Mouse (Mus musculus) 3T3-L1 (cell line): ENCODE measurements at regions not wholly inside any gene's neighbourhood (a gene's known extent, or its start where the extent isn't known, plus 50 kb on each side); places are given as distances from the start of the nearest gene placed in this dataset.

Source experiments
- DNase-seq: peaks from one replicate; pipeline ENCODE4 v3.0.0-alpha.2; 2015; ENCODE audit warnings: low read depth, low spot score

- no peak for DNase-seq
These were observed 118.9 kb upstream of the 1700064H15Rik start for GRCm38 (mm10) chr3:19747361-19747760.

GRCm38 (mm10) chr3:19751946-19752345 lies 123.5 kb upstream of the 1700064H15Rik start:
- no peak for DNase-seq

DNA sequence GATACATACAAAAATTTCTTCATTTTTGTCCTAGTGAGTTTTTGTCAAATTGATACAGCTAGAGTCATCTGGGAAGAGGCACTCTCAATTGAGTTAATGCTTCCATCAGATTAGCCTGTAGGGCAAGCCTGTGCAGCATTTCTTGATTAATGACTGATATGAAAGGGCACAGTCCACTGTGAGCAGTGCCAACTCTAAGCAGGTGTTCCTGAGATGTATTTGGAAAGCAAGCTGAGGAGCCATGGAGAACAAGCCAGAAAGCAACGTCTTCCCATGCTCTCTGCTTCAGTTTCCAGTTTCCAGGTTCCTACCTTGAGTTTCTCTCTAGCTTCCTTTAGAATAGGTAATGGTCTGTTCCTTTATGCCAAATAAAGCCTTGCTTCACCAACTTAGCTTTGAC lies 125.5 kb upstream of the 1700064H15Rik start:
- DNase-seq = no peak

- DNase-seq = no peak
These were observed 126.2 kb upstream of the 1700064H15Rik start for GRCm38 (mm10) chr3:19754636-19755035.

DNA sequence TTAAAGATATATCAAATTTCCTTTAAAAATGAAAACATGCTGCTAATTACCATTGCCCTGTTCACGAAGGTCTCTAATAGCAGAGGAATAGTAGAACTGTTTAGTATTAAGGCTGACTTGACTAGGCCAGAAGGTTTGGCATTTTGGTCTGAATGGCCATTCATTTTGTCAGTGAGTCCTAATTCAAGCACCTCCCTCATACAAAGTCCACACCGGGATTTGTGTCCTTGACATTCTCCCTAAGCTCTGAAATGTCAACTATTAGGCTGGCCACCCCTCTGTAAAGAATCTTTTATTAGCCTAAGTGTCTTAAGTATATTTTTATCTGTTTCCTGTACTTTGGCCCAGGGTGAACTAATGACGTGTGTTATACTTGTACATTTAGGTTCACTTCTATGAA lies 126.7 kb upstream of the 1700064H15Rik start:
- no peak for DNase-seq

GRCm38 (mm10) chr3:19798543-19799106 lies 158.2 kb upstream of the Cp start:
- no peak for DNase-seq

DNA sequence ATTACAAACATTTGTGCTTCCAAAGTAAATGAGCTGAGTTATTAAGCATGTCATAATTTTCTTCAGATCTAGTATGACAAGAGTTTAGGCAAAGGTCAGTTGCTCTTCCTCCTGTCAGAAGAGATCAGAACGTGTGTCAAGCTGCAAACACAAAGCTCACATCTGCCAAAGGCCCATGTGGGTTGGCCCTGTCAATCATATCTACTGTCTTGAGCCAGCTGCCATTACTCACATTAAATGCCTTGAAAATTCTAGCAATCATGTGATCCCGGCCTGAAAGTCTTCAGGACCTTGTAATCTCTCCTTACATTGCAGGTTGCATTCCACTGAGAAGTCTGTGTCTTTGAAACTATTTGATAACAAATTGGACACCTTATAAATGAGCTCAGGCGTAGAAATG lies 146.8 kb upstream of the Cp start:
- DNase-seq = peak; percentile 13

GRCm38 (mm10) chr3:19824904-19825303 lies 131.9 kb upstream of the Cp start:
- DNase-seq = no peak

- no peak for DNase-seq
These were observed 128.2 kb upstream of the Cp start for GRCm38 (mm10) chr3:19828518-19829246.

- DNase-seq = no peak
These were observed 127.1 kb upstream of the Cp start for GRCm38 (mm10) chr3:19829752-19830151.

DNA sequence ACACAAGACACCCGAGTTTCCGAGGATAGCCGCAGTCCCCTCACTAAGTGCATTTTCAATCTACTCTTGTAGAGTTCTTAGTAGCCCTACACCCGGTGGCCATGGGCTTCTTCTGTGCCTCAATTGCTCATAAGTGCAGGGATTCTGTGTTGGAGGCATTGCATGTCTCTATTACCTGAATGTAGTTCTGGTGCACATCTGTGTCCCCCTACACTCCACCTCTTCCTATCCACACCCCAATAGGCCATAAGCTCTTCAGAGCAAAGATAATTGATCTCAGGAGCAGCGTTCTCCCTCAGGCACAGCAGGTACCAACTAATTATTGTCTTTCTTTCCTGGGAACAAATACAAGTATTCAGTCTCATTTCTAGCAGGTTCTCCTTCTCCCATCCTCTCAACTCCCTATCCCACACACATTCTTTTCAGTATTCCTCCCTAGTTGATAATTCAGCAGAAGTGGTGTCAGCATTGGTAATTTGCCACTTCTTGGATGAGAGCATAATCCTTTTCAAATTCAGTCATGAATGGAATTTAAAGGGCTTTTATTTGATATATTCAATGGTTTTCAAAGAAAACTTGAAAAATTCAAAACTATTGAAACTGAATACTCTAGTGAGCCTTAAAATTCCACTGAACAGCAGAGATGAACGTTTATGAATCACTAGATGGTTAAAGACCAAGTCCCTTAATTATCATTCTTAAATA lies 108.7 kb upstream of the Cp start:
- no peak for DNase-seq

DNA sequence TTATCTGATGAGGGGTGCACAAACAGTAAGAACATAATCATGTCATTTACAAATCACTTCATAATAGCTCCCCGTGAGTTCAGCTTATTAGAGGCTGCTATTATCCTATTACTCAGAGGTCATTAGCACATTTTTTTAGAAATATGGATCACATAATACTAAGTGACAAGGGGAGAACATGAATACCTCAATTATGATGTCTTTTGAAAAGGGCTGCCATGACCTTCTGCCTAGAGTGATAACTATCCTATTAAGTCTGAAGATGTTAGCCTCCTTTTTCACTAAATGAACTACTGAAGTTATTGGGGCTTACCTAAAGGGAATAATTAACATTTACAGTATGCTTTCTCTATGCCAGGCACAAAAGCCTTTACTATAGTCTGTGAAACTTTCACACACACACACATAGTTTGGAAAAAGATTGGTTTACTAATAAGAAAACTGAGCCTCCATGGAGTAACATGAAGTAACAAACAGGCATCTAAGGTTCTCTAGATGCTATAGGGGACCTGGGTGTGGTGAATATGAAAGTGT lies 108.1 kb upstream of the Cp start:
- no peak for DNase-seq

DNA sequence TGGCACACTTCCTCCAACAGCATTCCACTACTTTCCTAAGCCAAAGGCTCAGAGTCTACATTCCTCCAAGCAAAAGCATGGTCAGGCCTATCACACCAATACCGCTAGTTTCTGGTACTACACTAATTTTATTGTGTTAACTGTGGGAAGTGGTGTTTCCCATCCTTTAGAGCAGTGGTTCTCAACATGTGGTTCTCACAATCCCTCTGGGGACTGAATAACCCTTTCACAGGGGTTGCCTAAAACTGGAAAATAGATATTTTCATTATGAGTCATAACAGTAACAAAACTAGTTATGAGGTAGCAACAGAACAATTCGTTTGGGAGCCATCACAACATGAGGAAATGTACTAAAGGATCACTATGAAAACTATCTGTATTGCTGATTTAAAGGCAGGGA lies 74.2 kb upstream of the Cp start:
- DNase-seq = peak; percentile 91

GRCm38 (mm10) chr3:19888405-19888804 lies 68.4 kb upstream of the Cp start:
- peak; percentile 57 for DNase-seq

DNA sequence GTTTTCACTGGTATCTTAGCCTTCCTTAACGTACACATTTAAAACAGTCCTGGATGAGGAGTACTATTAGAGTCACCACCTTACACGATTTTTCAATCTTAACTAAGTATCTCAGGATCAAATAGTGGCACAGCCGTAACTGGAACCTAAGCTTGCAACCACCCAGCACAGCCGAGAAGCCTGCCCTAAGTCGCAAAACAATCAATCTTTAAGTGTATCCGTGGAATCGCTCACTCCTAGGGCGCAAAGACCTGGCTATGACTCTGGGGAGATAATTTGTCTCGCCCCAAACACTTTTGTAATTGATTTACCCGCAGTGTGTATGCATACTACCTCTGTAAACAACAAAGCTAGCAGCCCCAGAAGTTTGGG lies 62.6 kb upstream of the Cp start:
- no peak for DNase-seq

GRCm38 (mm10) chr3:19894630-19895578 lies 62.0 kb upstream of the Cp start:
- DNase-seq = peak; percentile 98

GRCm38 (mm10) chr3:19895755-19896154 lies 61.1 kb upstream of the Cp start:
- DNase-seq = no peak

- no peak for DNase-seq
These were observed 59.7 kb upstream of the Cp start for GRCm38 (mm10) chr3:19897140-19897539.

GRCm38 (mm10) chr3:19902226-19902625 lies 54.6 kb upstream of the Cp start:
- DNase-seq = no peak

DNA sequence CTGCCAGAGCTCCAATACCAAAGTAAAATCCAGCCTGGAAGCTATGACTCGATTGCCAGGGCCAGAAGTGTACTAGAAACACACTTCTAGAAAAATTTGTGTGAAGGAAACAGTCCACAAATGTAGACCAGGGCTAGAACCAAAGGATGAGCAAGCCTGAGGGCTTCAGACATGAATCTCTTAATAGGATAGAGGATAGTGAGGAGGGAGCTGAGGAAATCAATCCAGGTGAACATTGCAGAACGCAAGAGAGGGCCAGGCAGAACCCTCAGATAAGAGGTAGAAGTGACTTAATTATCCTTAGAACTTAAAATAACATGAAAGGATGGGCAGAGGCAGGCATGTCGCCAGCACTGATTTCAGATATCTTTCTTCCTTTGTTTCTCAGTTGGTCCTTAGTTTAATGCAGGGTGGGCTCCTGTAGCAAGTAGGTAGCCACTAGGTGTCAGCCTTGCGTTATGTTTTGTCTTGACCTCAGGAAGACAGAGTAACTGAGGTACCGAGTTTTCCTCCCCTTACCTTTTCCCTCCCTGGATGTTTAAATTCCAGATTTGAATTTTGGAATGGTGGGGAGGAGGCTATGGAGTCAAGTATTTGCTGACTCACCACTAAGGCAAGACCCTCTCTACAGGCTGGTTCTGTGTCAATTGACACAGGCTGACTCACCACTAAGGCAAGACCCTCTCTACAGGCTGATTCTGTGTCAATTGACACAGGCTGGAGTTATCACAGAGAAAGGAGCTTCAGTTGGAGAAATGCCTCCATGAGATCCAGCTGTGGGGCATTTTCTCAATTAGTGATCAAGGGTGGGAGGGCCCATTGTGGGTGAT lies 52.2 kb upstream of the Cp start:
- peak; percentile 78 for DNase-seq
